Mouse (Mus musculus) frontal cortex, adult 2 months (tissue): ENCODE data around the gene Bag5. TPM values are rescaled to one million over a fixed set of nuclear protein-coding genes. Genes with fewer than 3 reads are reported as not detected.

Experiments used
- DNase-seq, 2 experiments: peaks; one replicate each; pipeline ENCODE4 v3.0.0; 2022; ENCODE audit warnings: low spot score in 1 of 2; ENCODE audit errors: extremely low spot score in 1 of 2
- polyA plus RNA-seq: library from polyadenylated mRNA; depleted of rRNA; stranded (reverse); fragments of >200 nt; gene quantifications from 2 replicates; pipeline ENCODE4 v1.2.3, GENCODE M21; 2012; rRNA removed

Bag5 gene
- polyA plus RNA-seq: 54.7 and 55.0 TPM in 2 replicates

- peak; percentile 69 to 89 for DNase-seq
Measured at GRCm38 (mm10) chr12:111713004-111713651, at the start of gene Bag5, which contains the start of gene Apopt1. Gene Bag5, minus strand, starts transcription at chr12:111713257. Gene Apopt1, plus strand, starts transcription at chr12:111713261.

GRCm38 (mm10) chr12:111760306-111760908, 47.4 kb upstream of the Bag5 start:
- no peak for DNase-seq

GRCm38 (mm10) chr12:111759176-111760061, 46.4 kb upstream of the Bag5 start:
- DNase-seq: no peak

GRCm38 (mm10) chr12:111758381-111759175, 45.5 kb upstream of the Bag5 start, which contains the start of gene Klc1:
Gene Klc1, plus strand, starts transcription at chr12:111758849.
- peak in 1 of 2 experiments; percentile 82 for DNase-seq

- DNase-seq: no peak
Measured at GRCm38 (mm10) chr12:111757561-111758325, 44.7 kb upstream of the Bag5 start.

- no peak for DNase-seq
Measured at GRCm38 (mm10) chr12:111756698-111757082, 43.6 kb upstream of the Bag5 start.

GRCm38 (mm10) chr12:111756082-111756697, 43.1 kb upstream of the Bag5 start:
- no peak for DNase-seq

- DNase-seq: no peak
Measured at GRCm38 (mm10) chr12:111755231-111755630, 42.2 kb upstream of the Bag5 start.

- no peak for DNase-seq
Measured at GRCm38 (mm10) chr12:111754710-111755109, 41.7 kb upstream of the Bag5 start.

- DNase-seq: no peak
Measured at GRCm38 (mm10) chr12:111753347-111753746, 40.3 kb upstream of the Bag5 start.

GRCm38 (mm10) chr12:111752491-111752890, 39.4 kb upstream of the Bag5 start:
- DNase-seq: peak in 1 of 2 experiments; percentile 60

- no peak for DNase-seq
Measured at GRCm38 (mm10) chr12:111750739-111751138, 37.7 kb upstream of the Bag5 start.

GRCm38 (mm10) chr12:111747421-111747820, 34.4 kb upstream of the Bag5 start:
- DNase-seq: no peak

- DNase-seq: no peak
Measured at GRCm38 (mm10) chr12:111746091-111746490, 33.0 kb upstream of the Bag5 start.

GRCm38 (mm10) chr12:111745274-111745673, 32.2 kb upstream of the Bag5 start:
- no peak for DNase-seq

GRCm38 (mm10) chr12:111743981-111744423, 30.9 kb upstream of the Bag5 start:
- DNase-seq: no peak

GRCm38 (mm10) chr12:111743419-111743818, 30.4 kb upstream of the Bag5 start:
- DNase-seq: no peak

GRCm38 (mm10) chr12:111741338-111741737, 28.3 kb upstream of the Bag5 start:
- no peak for DNase-seq

- peak in 1 of 2 experiments; percentile 84 for DNase-seq
Measured at GRCm38 (mm10) chr12:111738754-111739153, 25.7 kb upstream of the Bag5 start.
